Mouse (Mus musculus) intestine, embryonic 16.5 days (tissue): Measurements from ENCODE around the gene Ptpn14. TPM values are rescaled to one million over a fixed set of nuclear protein-coding genes. Genes with fewer than 3 reads are reported as not detected.
A peak's percentile ranks its signal among the peaks of the same experiment; 100 is the strongest.

Experiments
- ATAC-seq: fragments of 200-750 bp; cut with Nextera tagmentation; 2 replicates; pipeline ENCODE4 v1.8.0; 2017; ENCODE audit warnings: moderate TSS enrichment, moderate library complexity
- H3K27ac ChIP-seq: fragments of 300-500 bp; sonication (generic); 2 replicates; pipeline ENCODE4 v1.5.1; 2014; ENCODE audit warnings: mild to moderate bottlenecking, low read length
- H3K27me3 ChIP-seq: fragments of 300-500 bp; sonication (generic); replicated peaks from 2 replicates; pipeline ENCODE4 v1.6.1; 2014; ENCODE audit warnings: low read length, control low read depth, mixed read lengths; ENCODE audit not compliant: control insufficient read depth, insufficient read depth
- H3K36me3 ChIP-seq: fragments of 300-500 bp; sonication (generic); 2 replicates; pipeline ENCODE4 v1.6.1; 2014; ENCODE audit warnings: low read length, control low read depth; ENCODE audit not compliant: control insufficient read depth, insufficient read depth
- H3K4me1 ChIP-seq: fragments of 300-500 bp; sonication (generic); 2 replicates; pipeline ENCODE4 v1.6.1; 2014; ENCODE audit warnings: low read length, control low read depth, mixed read lengths; ENCODE audit not compliant: control insufficient read depth, insufficient read depth
- H3K4me2 ChIP-seq: fragments of 300-500 bp; sonication (generic); 2 replicates; pipeline ENCODE4 v1.6.1; 2014; ENCODE audit warnings: low read depth, low read length, control low read depth
- H3K4me3 ChIP-seq: fragments of 300-500 bp; sonication (generic); 2 replicates; pipeline ENCODE4 v1.5.1; 2014; ENCODE audit warnings: mild to moderate bottlenecking, low read length
- H3K9ac ChIP-seq: fragments of 300-500 bp; sonication (generic); 2 replicates; pipeline ENCODE4 v1.6.1; 2014; ENCODE audit warnings: low read depth, low read length
- H3K9me3 ChIP-seq: fragments of 300-500 bp; sonication (generic); 2 replicates; pipeline ENCODE4 v1.6.1; 2016; ENCODE audit warnings: low read length, control low read depth; ENCODE audit not compliant: control insufficient read depth
- WGBS: fragments of 180-500 bp; shearing (Covaris S2); extraction: QIAGEN DNeasy Blood & Tissue Kit; methylation state at CpG from one replicate; pipeline ENCODE4 v1.1.7; 2014; 5-methylcytosine and 5-hydroxymethylcytosine counted together
- polyA plus RNA-seq: library from polyadenylated mRNA; unstranded; fragments of >200 nt; fragmentation: Nextera tagmentation; extraction: Ambion mirVana; gene quantifications from 2 replicates; pipeline ENCODE4 v1.2.1, GENCODE M21; 2015

The Ptpn14 gene
- polyA plus RNA-seq, 1 experiment from 2014 or later, result 4.0 TPM

DNA sequence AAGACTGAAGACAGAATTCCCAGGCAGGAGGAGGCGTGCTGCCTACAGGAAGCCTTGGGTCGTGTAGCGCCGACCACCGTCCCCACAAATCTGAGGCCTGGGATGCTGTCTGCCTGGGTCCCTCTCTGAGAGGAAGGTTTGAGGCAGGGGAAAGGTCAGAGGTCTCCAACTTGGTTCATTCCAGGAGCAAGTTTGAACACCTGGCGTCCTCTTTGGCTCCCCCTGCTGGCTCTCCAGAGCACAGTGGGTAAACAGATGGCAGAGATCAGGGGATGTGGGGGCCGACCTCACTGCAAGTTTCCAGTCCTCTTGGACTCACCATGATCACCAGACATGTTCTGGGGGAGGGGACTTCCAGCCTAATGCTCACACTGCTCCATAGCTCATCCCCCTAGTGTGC, 154.8 kb downstream of the Ptpn14 start:
- H3K27me3 ChIP-seq, result no peaks in the 10 kb centered on the region
- no peaks in the 10 kb centered on the region for H3K9me3 ChIP-seq
- ATAC-seq, result 0 out of 2 replicates have a peak, but pooled peaks have one; percentile 21
- H3K9ac ChIP-seq, result no peak overlapping the region
- H3K27ac ChIP-seq, result no peak overlapping the region
- WGBS, result 54% methylated on average over 7 of the region's 7 CpGs
- no peaks in the 10 kb centered on the region for H3K36me3 ChIP-seq
- no peaks in the 10 kb centered on the region for H3K4me1 ChIP-seq
- H3K4me3 ChIP-seq, result no peak overlapping the region
- H3K4me2 ChIP-seq, result no peak overlapping the region

DNA sequence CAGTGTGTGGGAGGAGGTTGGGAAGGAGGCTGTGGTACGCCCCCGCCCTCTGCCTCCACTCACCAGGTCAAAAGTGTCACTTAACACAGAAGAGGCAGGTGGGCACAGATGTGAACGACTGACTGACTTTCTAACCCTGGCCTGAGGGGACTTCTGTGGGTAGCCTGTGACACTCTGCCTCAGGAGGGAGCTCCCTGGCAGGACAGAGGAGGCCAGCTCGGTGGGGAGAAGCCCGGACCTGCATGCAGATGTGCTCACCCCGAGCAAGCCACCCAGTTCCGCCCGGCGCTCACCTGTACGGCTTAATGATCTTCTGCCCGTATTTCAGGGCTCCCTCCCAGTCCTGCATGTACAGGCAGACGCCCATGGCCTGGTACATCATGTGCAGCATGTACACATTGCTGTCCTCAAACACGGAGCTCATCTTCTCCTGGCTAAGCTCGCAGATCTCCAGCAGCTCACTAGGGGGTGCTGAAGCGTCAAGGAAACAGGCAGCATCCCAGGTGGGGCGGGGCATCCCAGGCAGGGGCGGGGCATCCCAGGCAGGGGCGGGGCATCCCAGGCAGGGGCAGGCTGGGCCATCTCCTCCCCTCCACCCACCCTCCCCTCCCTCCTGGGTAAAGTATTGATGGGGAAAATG, 155.6 kb downstream of the Ptpn14 start:
- no peak overlapping the region for H3K4me2 ChIP-seq
- no peaks in the 10 kb centered on the region for H3K9me3 ChIP-seq
- no peaks in the 10 kb centered on the region for H3K4me1 ChIP-seq
- no peaks in the 10 kb centered on the region for H3K27me3 ChIP-seq
- no peaks in the 10 kb centered on the region for H3K36me3 ChIP-seq
- no peak overlapping the region for H3K27ac ChIP-seq
- 52% methylated on average over 18 of the region's 18 CpGs for WGBS
- H3K4me3 ChIP-seq, result no peak overlapping the region
- ATAC-seq, result peak; percentile 7; the same call in 1 of the 2 replicates
- no peak overlapping the region for H3K9ac ChIP-seq

DNA sequence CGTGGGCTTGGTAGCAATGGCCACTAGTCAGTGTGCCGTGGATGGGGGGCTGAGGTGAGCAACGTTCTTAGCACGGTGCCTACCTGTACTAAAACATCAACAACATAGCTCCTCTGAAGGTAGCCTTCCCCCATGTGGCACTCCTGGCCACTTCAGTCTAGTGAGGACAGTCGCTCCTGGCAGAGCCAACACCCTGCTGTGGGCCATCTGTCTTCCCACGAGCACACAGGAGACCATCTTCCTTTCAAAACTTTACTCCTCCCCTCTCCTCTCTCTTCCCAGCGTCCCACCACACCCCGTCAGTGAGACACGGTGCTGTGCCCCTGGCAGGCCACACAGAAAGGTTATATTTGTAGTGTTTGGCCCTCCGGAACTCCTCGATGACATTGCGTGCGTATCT, 156.9 kb downstream of the Ptpn14 start:
- H3K9me3 ChIP-seq, result no peaks in the 10 kb centered on the region
- no peak overlapping the region for H3K4me2 ChIP-seq
- no peaks in the 10 kb centered on the region for H3K4me1 ChIP-seq
- no peak overlapping the region for H3K27ac ChIP-seq
- H3K36me3 ChIP-seq, result no peaks in the 10 kb centered on the region
- H3K4me3 ChIP-seq, result no peak overlapping the region
- WGBS, result 73% methylated on average over 13 of the region's 13 CpGs
- H3K9ac ChIP-seq, result no peak overlapping the region
- no peak for ATAC-seq
- no peaks in the 10 kb centered on the region for H3K27me3 ChIP-seq

DNA sequence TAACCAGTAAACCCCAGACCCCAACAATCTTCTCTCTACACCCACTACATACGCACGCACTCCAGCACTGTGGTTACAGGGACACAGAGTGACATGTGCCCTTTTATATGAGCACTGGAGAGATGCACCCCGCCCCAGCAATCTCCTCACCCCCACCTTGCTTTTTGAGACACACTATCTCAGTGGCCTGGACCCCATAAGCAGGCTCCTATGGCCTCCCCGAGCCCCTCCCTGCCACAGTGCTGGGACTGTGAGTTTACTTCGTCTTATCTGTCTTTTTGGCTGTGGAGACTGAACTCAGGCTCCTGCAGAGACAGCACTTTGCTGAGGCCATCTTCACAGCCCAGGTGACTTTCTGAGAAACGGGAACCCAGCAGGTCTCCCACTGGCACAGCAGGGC, 157.9 kb downstream of the Ptpn14 start:
- no peak for ATAC-seq
- WGBS, result 86% methylated on average over 6 of the region's 6 CpGs
- no peak overlapping the region for H3K4me3 ChIP-seq
- H3K27me3 ChIP-seq, result no peaks in the 10 kb centered on the region
- no peaks in the 10 kb centered on the region for H3K9me3 ChIP-seq
- H3K36me3 ChIP-seq, result no peaks in the 10 kb centered on the region; the same call in 1 of the 2 replicates
- H3K9ac ChIP-seq, result no peak overlapping the region
- H3K4me2 ChIP-seq, result no peak overlapping the region
- H3K4me1 ChIP-seq, result no peaks in the 10 kb centered on the region
- no peak overlapping the region for H3K27ac ChIP-seq

DNA sequence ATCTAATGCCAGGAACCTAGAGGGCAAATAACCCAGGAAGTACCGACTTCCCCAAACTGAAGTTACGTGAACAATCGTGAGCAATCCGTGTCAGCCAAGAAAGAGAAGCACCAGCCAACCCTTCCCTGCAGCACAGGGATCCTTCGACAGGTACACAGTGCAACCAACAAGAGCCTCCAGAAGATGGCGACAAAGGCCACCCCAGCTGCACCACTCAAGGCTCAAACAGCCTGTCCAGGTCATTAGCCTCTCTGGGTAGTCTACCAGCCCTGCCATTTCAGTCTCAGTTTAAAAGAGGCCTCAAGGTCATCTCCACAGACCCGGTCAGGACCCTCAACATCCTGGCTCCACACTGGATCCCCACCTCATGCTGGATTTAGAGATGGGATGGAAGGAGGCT, 159.4 kb downstream of the Ptpn14 start:
- Histone ChIP-seq H3K36me3 (no peaks in the 10 kb centered on the region; the same call in 1 of the 2 replicates), H3K27ac (no peak overlapping the region), H3K27me3 (no peaks in the 10 kb centered on the region), H3K4me1 (no peaks in the 10 kb centered on the region), H3K9ac (no peak overlapping the region), H3K4me3 (no peak overlapping the region), H3K9me3 (no peaks in the 10 kb centered on the region), H3K4me2 (no peak overlapping the region)
- ATAC-seq, result peak; percentile 70
- WGBS, result 41% methylated on average over 7 of the region's 7 CpGs

DNA sequence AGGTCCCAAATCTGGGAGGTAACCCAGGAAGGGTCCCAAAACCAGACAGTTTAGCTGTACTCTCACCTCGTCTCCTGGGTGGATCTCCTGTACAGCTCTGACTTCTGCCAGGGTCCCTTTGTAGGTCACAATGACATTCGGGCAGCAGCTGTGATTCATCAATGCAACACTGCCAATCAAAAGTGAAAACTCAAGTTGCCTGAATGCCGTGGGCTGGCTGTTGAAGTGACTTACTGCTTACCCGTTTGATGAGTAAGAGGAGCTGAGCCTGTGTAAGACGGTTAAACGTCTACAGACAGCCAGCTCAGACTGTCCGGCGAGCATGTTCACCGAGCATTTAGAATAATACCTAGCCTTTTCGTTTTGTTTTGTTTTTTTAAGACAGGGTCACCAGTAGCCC, 160.7 kb downstream of the Ptpn14 start:
- 83% methylated on average over 10 of the region's 10 CpGs for WGBS
- no peak for ATAC-seq
- H3K4me2 ChIP-seq, result no peak overlapping the region
- no peaks in the 10 kb centered on the region for H3K4me1 ChIP-seq
- H3K9ac ChIP-seq, result no peak overlapping the region
- H3K27ac ChIP-seq, result no peak overlapping the region
- no peak overlapping the region for H3K4me3 ChIP-seq
- no peaks in the 10 kb centered on the region; the same call in 1 of the 2 replicates for H3K36me3 ChIP-seq
- H3K27me3 ChIP-seq, result no peaks in the 10 kb centered on the region
- H3K9me3 ChIP-seq, result no peaks in the 10 kb centered on the region

DNA sequence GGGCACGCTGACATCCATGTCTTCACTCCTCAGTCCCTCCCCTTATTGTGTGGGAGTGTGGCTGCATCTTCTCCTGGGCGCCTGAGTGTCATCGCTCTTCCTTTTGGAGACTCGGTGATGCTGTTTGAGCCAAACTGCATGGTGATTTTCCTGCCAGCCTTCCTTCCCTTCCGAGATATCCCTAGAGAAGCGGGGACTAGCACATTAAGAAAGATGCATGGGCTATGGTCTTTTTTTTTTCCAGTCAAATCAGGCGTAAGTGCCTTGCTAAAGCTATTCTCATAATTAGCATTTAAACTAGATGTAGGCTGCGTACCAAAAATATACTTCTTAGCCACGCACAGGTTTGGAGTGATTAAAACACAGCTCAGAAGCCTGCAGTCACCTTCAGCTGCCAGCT, 166.1 kb downstream of the Ptpn14 start:
- no peak overlapping the region for H3K4me2 ChIP-seq
- H3K27me3 ChIP-seq, result no peaks in the 10 kb centered on the region
- no peak overlapping the region for H3K4me3 ChIP-seq
- 88% methylated on average over 9 of the region's 9 CpGs for WGBS
- no peaks in the 10 kb centered on the region for H3K4me1 ChIP-seq
- no peak overlapping the region for H3K9ac ChIP-seq
- H3K36me3 ChIP-seq, result peaks cover 8% of the 10 kb centered on the region; the same call in 1 of the 2 replicates
- no peaks in the 10 kb centered on the region for H3K9me3 ChIP-seq
- ATAC-seq, result no peak
- H3K27ac ChIP-seq, result no peak overlapping the region

DNA sequence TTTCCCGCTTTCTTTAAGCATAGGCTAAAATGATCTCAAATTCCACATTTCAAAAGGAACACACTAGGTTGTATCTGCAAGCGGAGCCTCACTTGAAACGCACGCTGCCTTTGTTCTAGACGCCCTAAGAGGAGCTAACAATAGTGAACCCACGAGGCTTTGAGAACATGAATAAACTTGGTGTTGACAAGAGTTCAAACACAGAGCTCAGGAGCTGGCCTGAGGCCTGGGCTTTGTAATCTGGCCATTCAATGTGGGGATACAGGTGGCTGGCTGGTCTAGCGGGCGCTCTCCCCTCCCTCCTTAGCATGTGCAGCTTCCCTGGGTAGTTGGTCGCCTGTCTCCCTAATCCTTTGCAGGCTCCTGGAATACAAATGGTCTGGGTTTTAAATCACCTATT, 169.8 kb downstream of the Ptpn14 start:
- no peaks in the 10 kb centered on the region for H3K27me3 ChIP-seq
- peaks cover 9% of the 10 kb centered on the region for H3K36me3 ChIP-seq
- no peak overlapping the region for H3K4me2 ChIP-seq
- no peak overlapping the region for H3K27ac ChIP-seq
- H3K9me3 ChIP-seq, result no peaks in the 10 kb centered on the region
- H3K4me1 ChIP-seq, result no peaks in the 10 kb centered on the region
- no peak overlapping the region for H3K9ac ChIP-seq
- H3K4me3 ChIP-seq, result no peak overlapping the region
- 86% methylated on average over 9 of the region's 9 CpGs for WGBS
- ATAC-seq, result no peak

DNA sequence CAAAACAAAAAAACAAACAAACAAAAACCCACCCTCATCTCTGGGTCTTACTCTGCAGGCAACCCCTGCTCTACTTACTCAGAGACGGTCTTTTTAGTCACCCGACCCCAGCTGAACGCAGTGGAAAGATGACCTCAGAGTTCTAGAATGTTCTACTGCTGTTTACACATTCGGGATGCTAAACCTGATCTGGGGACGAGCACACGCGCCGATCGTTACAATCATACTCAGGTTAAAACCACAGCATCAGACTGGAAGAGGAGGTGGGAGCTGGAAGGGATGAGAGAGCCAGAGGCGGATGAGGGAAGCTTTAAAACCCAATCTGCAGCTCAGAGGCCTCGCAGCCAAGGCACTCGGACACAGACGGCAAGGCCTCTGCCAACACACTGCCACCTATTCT, 170.6 kb downstream of the Ptpn14 start:
- Histone ChIP-seq H3K9me3 (no peaks in the 10 kb centered on the region), H3K36me3 (peaks cover 9% of the 10 kb centered on the region), H3K27me3 (no peaks in the 10 kb centered on the region), H3K9ac (no peak overlapping the region), H3K4me3 (no peak overlapping the region), H3K4me2 (no peak overlapping the region), H3K27ac (no peak overlapping the region), H3K4me1 (no peaks in the 10 kb centered on the region)
- ATAC-seq, result no peak
- 83% methylated on average over 13 of the region's 13 CpGs for WGBS

DNA sequence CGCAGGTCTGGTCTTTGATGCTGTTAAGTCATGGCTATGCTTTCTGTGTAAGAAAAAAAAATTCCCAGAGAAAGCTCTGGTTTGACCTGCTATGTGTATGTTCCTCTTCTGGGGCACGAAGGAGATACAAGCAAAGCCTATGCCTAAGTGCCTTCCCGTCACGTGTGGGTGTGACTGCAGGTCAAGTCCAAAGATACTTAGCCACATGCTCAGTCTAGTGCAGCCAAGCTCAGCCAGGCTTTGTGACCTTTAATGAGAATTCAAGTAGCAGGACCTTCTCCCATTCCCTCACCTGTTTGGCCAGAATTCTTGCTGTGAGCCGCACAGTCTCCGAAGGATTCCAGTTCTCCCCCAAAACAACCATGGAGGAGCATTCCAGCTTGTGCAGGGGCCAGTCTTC, 171.5 kb downstream of the Ptpn14 start:
- Histone ChIP-seq H3K4me1 (no peaks in the 10 kb centered on the region), H3K9ac (no peak overlapping the region)
- ATAC-seq, result no peak

More for the DNA sequence above, 171.5 kb downstream of the Ptpn14 start:
- Histone ChIP-seq H3K27ac (no peak overlapping the region), H3K36me3 (peaks cover 9% of the 10 kb centered on the region), H3K4me3 (no peak overlapping the region), H3K27me3 (no peaks in the 10 kb centered on the region), H3K9me3 (no peaks in the 10 kb centered on the region), H3K4me2 (no peak overlapping the region)
- 94% methylated on average over 6 of the region's 6 CpGs for WGBS
